Mouse (Mus musculus): ENCODE measurements around the gene Sv2b. TPM values are rescaled to one million over a fixed set of nuclear protein-coding genes. Genes with fewer than 3 reads are reported as not detected.
"Not testable (repeated sequence)": the region's sequence is repeated elsewhere in the genome, so short reads cannot be mapped to it uniquely, and the experiment has no call there.

Gene Sv2b
- total RNA-seq (2017) = 0.47 TPM in 1 of 2 replicates, not detected in the other

- no peak for ATAC-seq (ENCODE audit: extremely low read depth, insufficient number of reproducible peaks, low FRiP score, poor library complexity, severe bottlenecking)
These were observed at the start of gene Sv2b for GRCm38 (mm10) chr7:75308457-75309312. Gene Sv2b (minus strand): TSS chr7:75309262.

GRCm38 (mm10) chr7:75358284-75358851 lies 49.3 kb upstream of the Sv2b start:
- no peak for ATAC-seq (ENCODE audit: extremely low read depth, insufficient number of reproducible peaks, low FRiP score, poor library complexity, severe bottlenecking)

- no peak for ATAC-seq (ENCODE audit: extremely low read depth, insufficient number of reproducible peaks, low FRiP score, poor library complexity, severe bottlenecking)
These were observed 46.5 kb upstream of the Sv2b start for GRCm38 (mm10) chr7:75355521-75355920.

- no peak for ATAC-seq (ENCODE audit: extremely low read depth, insufficient number of reproducible peaks, low FRiP score, poor library complexity, severe bottlenecking)
These were observed 43.8 kb upstream of the Sv2b start for GRCm38 (mm10) chr7:75352777-75353374.

- no peak for ATAC-seq (ENCODE audit: extremely low read depth, insufficient number of reproducible peaks, low FRiP score, poor library complexity, severe bottlenecking)
These were observed 41.1 kb upstream of the Sv2b start for GRCm38 (mm10) chr7:75350172-75350571.

- ATAC-seq (ENCODE audit: extremely low read depth, insufficient number of reproducible peaks, low FRiP score, poor library complexity, severe bottlenecking) = no peak
These were observed 23.2 kb upstream of the Sv2b start for GRCm38 (mm10) chr7:75332311-75332710.

- no peak for ATAC-seq (ENCODE audit: extremely low read depth, insufficient number of reproducible peaks, low FRiP score, poor library complexity, severe bottlenecking)
These were observed 20.7 kb upstream of the Sv2b start for GRCm38 (mm10) chr7:75329740-75330142.

GRCm38 (mm10) chr7:75328721-75329362 lies 19.8 kb upstream of the Sv2b start:
- ATAC-seq (ENCODE audit: extremely low read depth, insufficient number of reproducible peaks, low FRiP score, poor library complexity, severe bottlenecking) = no peak

GRCm38 (mm10) chr7:75325273-75325672 lies 16.2 kb upstream of the Sv2b start:
- ATAC-seq (ENCODE audit: extremely low read depth, insufficient number of reproducible peaks, low FRiP score, poor library complexity, severe bottlenecking) = no peak

GRCm38 (mm10) chr7:75322742-75323141 lies 13.7 kb upstream of the Sv2b start:
- not testable (repeated sequence) for ATAC-seq (ENCODE audit: extremely low read depth, insufficient number of reproducible peaks, low FRiP score, poor library complexity, severe bottlenecking)

- ATAC-seq (ENCODE audit: extremely low read depth, insufficient number of reproducible peaks, low FRiP score, poor library complexity, severe bottlenecking) = no peak
These were observed 10.9 kb upstream of the Sv2b start for GRCm38 (mm10) chr7:75320009-75320408.

- ATAC-seq (ENCODE audit: extremely low read depth, insufficient number of reproducible peaks, low FRiP score, poor library complexity, severe bottlenecking) = peak; percentile 96
These were observed 9.3 kb upstream of the Sv2b start for GRCm38 (mm10) chr7:75318320-75318719.

- no peak for ATAC-seq (ENCODE audit: extremely low read depth, insufficient number of reproducible peaks, low FRiP score, poor library complexity, severe bottlenecking)
These were observed 5.8 kb upstream of the Sv2b start for GRCm38 (mm10) chr7:75314873-75315272.

- ATAC-seq (ENCODE audit: extremely low read depth, insufficient number of reproducible peaks, low FRiP score, poor library complexity, severe bottlenecking) = no peak
These were observed 508 bp upstream of the Sv2b start for GRCm38 (mm10) chr7:75309570-75309969.

GRCm38 (mm10) chr7:75308140-75308456 lies 964 bp downstream of the Sv2b start:
- no peak for ATAC-seq (ENCODE audit: extremely low read depth, insufficient number of reproducible peaks, low FRiP score, poor library complexity, severe bottlenecking)

GRCm38 (mm10) chr7:75307570-75308087 lies 1.4 kb downstream of the Sv2b start:
- ATAC-seq (ENCODE audit: extremely low read depth, insufficient number of reproducible peaks, low FRiP score, poor library complexity, severe bottlenecking) = no peak

- ATAC-seq (ENCODE audit: extremely low read depth, insufficient number of reproducible peaks, low FRiP score, poor library complexity, severe bottlenecking) = no peak
These were observed 3.1 kb downstream of the Sv2b start for GRCm38 (mm10) chr7:75305901-75306465.

GRCm38 (mm10) chr7:75302523-75303215 lies 6.4 kb downstream of the Sv2b start:
- ATAC-seq (ENCODE audit: extremely low read depth, insufficient number of reproducible peaks, low FRiP score, poor library complexity, severe bottlenecking) = no peak

GRCm38 (mm10) chr7:75299245-75299644 lies 9.8 kb downstream of the Sv2b start:
- no peak for ATAC-seq (ENCODE audit: extremely low read depth, insufficient number of reproducible peaks, low FRiP score, poor library complexity, severe bottlenecking)

Measured in neutrophil, adult 5-6 weeks (primary cell).